Mouse (Mus musculus) thymus, adult 2 months (tissue): ENCODE measurements around the gene Apbb1.

Experiments
- CTCF ChIP-seq: fragments of 200-500 bp; IDR thresholded peaks from 2 replicates; pipeline ENCODE4 v1.5.1; 2012; ENCODE audit warnings: mild to moderate bottlenecking, control low read depth, low read length, moderate library complexity, borderline replicate concordance; ENCODE audit not compliant: control insufficient read depth, poor library complexity, insufficient read depth; ENCODE audit errors: extremely low read depth
- POLR2A ChIP-seq: fragments of 200-500 bp; IDR thresholded peaks from 2 replicates; pipeline ENCODE4 v1.6.1; 2012; ENCODE audit warnings: mild to moderate bottlenecking, low read length, control low read depth, moderate library complexity; ENCODE audit not compliant: control insufficient read depth, poor library complexity, insufficient read depth; ENCODE audit errors: extremely low read depth

- TF ChIP-seq POLR2A, result no peak
- no peak for TF ChIP-seq CTCF
Observed at GRCm38 (mm10) chr7:105534162-105534561, 47.3 kb downstream of the Apbb1 start.
